Mouse (Mus musculus) ES-E14 (cell line): ENCODE data around the gene Slit1. TPM values are rescaled to one million over a fixed set of nuclear protein-coding genes. Genes with fewer than 3 reads are reported as not detected.

Experiments
- DNase-seq: peaks from one replicate; pipeline ENCODE4 v3.0.0-alpha.2; 2013; ENCODE audit warnings: low read depth, low spot score
- H3K27ac ChIP-seq: 2 replicates; pipeline ENCODE4 v1.5.1; 2012; ENCODE audit warnings: low read depth, mild to moderate bottlenecking, low read length, moderate library complexity, mixed read lengths; ENCODE audit not compliant: poor library complexity, insufficient read depth, severe bottlenecking
- H3K36me3 ChIP-seq: 2 replicates; pipeline ENCODE4 v1.6.1; 2012; ENCODE audit warnings: mild to moderate bottlenecking, low read length, moderate library complexity, mixed read lengths; ENCODE audit not compliant: control insufficient read depth, poor library complexity, insufficient read depth, severe bottlenecking
- H3K4me1 ChIP-seq, 2 experiments: fragments of 150-350 bp in 1 of 2; sonication (generic) in 1 of 2; 2 replicates each; pipeline ENCODE4 v1.6.1; 2012; ENCODE audit warnings: low read length in 2 of 2, mild to moderate bottlenecking in 1 of 2, mixed read lengths in 1 of 2; ENCODE audit not compliant: control insufficient read depth in 2 of 2, insufficient read depth in 2 of 2, poor library complexity in 1 of 2
- H3K4me3 ChIP-seq, 2 experiments: fragments of 150-350 bp in 1 of 2; sonication (generic) in 1 of 2; 2 replicates each; pipeline ENCODE4 v1.5.1; 2012; ENCODE audit warnings: low read length in 2 of 2, low read depth in 1 of 2, mild to moderate bottlenecking in 1 of 2, mixed read lengths in 1 of 2; ENCODE audit not compliant: insufficient read depth in 1 of 2, poor library complexity in 1 of 2, severe bottlenecking in 1 of 2
- H3K9ac ChIP-seq: 2 replicates; pipeline ENCODE4 v1.6.1; 2012; ENCODE audit warnings: low read depth, mild to moderate bottlenecking, low read length, mixed read lengths; ENCODE audit not compliant: poor library complexity, insufficient read depth, severe bottlenecking
- H3K9me3 ChIP-seq: fragments of 150-350 bp; sonication (generic); 2 replicates; pipeline ENCODE4 v1.6.1; 2012; ENCODE audit warnings: low read depth, mild to moderate bottlenecking, low read length; ENCODE audit not compliant: control insufficient read depth, insufficient read depth
- CHD2 ChIP-seq: IDR thresholded peaks from 2 replicates; pipeline ENCODE4 v1.6.1; 2014; ENCODE audit warnings: mild to moderate bottlenecking, low read depth, low read length, inconsistent platforms
- HCFC1 ChIP-seq: IDR thresholded peaks from 2 replicates; pipeline ENCODE4 v1.6.1; 2012; ENCODE audit warnings: low read length, inconsistent platforms, borderline replicate concordance; ENCODE audit not compliant: insufficient read depth
- MAFK ChIP-seq: IDR thresholded peaks from 2 replicates; pipeline ENCODE4 v1.6.1; 2014; ENCODE audit warnings: mild to moderate bottlenecking, low read depth, low read length, inconsistent platforms; ENCODE audit not compliant: insufficient read depth
- ZC3H11A ChIP-seq: IDR thresholded peaks from 2 replicates; pipeline ENCODE4 v1.6.1; 2012; ENCODE audit warnings: low read depth, mild to moderate bottlenecking, inconsistent platforms, low read length, borderline replicate concordance
- ZNF384 ChIP-seq: IDR thresholded peaks from 2 replicates; pipeline ENCODE4 v1.6.1; 2012; ENCODE audit warnings: low read depth, low read length, inconsistent platforms
- in situ Hi-C, 2 experiments: fragments of 600-800 bp; cut with MboI; formaldehyde crosslinking; loops; one replicate each; pipeline ENCODE4 v1.15.1; 2025; ENCODE audit warnings: low sequenced_read_pairs in 2 of 2, inconsistent platforms in 1 of 2; ENCODE audit not compliant: unreplicated experiment in 2 of 2
- total RNA-seq: library from RNA; depleted of rRNA; stranded (reverse); fragments of 300-350 nt; gene quantifications from 2 replicates; pipeline ENCODE4 v1.2.3, GENCODE M21; 2012

Gene Slit1
- total RNA-seq, 1 experiment = 1.4 TPM

GRCm38 (mm10) chr19:41714431-41714917 is 29.0 kb downstream of the Slit1 start:
- no peak for DNase-seq
- Histone ChIP-seq H3K9ac (no peak overlapping the region), H3K27ac (no peak overlapping the region), H3K36me3 (no peaks in the 10 kb centered on the region), H3K4me3 (no peak overlapping the region), H3K9me3 (no peaks in the 10 kb centered on the region), H3K4me1 (peaks cover 0 to 4% of the 10 kb centered on the region in 2 experiments; a peak in 1 of 4 replicates)
- in situ Hi-C loops = no loop called here
- no peak for TF ChIP-seq MAFK
- TF ChIP-seq CHD2 = no peak
- no peak for TF ChIP-seq HCFC1
- no peak for TF ChIP-seq ZC3H11A
- TF ChIP-seq ZNF384 = no peak

DNA sequence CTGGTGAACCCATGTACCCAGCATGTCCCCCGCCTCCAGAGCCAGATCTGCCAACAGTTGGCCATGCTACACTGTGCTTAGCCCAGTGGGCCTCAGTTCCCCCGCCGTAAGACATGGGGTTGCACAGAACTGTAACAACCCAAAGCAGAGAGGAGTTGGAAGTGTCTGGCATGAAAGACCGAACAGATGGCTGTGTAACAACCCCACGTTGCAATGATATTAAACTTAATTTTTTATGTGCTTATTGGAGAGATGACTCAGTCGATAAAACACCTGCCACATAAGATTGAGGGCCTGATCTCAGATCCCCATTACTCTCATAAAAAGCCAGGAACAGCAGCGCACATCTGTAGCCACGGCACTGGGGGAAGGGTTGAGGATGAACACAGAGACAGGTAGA is 30.6 kb downstream of the Slit1 start:
- in situ Hi-C loops = no loop called here
- Histone ChIP-seq H3K9ac (no peak overlapping the region), H3K27ac (no peak overlapping the region), H3K4me3 (no peak overlapping the region), H3K36me3 (no peaks in the 10 kb centered on the region), H3K9me3 (no peaks in the 10 kb centered on the region), H3K4me1 (peaks cover 0 to 4% of the 10 kb centered on the region in 2 experiments; a peak in 1 of 4 replicates)
- TF ChIP-seq HCFC1 (no peak), ZNF384 (no peak), CHD2 (no peak), MAFK (no peak), ZC3H11A (no peak)
- no peak for DNase-seq

DNA sequence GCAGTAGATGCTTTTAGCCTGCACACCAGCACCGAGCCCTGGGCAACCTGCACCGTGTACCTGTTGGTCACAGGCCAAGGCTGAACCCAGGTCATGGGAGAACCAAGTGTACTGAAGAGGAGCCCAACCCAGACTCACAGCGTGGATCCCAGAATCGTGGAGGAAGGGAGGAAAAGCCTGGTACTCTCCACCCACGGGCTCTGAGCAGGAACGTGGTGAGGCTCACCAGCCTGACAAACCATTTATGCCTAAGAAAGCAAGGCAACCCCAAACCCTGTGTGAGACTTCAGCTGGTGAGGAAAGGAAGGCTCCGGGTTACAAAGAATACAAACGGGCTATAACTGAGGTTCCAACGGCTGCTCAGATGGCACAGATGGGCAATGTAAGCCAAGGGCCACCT is 31.8 kb downstream of the Slit1 start:
- Histone ChIP-seq H3K4me3 (no peak overlapping the region), H3K36me3 (no peaks in the 10 kb centered on the region), H3K9ac (no peak overlapping the region), H3K27ac (no peak overlapping the region), H3K4me1 (peaks cover 0 to 4% of the 10 kb centered on the region in 2 experiments; a peak in 1 of 4 replicates), H3K9me3 (no peaks in the 10 kb centered on the region)
- TF ChIP-seq ZNF384 (no peak), MAFK (no peak), HCFC1 (no peak), CHD2 (no peak), ZC3H11A (no peak)
- in situ Hi-C loops = no loop called here
- no peak for DNase-seq

DNA sequence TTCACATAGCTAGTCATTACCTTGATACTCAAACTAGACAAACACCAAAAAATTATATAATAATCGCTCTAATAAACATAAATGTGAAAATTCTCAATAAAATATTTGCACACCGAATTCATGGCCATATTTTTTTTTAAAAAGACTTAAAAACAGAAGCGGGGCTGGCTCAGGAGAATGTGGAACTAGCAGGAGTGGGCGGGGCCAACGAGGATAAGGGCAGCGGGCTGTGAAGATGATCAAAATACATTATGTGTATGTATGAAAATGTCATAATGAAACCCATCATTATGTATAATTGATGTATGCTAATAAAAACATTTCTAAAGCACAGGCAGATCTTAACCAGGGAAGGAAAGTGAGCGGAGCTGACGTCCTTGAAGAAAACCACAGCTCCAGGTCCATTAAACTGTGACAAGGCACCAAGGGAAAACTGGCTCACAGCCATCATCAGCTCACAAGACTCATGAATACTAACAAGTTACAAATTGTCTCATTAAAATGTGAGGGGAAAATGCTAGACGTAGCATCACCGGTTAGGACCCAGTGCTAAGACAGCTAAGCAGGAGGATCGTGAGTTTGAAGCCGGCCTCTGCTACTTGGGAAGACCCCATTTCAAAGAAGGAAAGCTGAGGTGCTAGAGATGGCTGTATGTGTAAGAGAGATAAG is 33.8 kb downstream of the Slit1 start:
- DNase-seq = no peak
- Histone ChIP-seq H3K4me3 (no peak overlapping the region), H3K9ac (no peak overlapping the region), H3K9me3 (no peaks in the 10 kb centered on the region), H3K27ac (no peak overlapping the region), H3K4me1 (no peaks in the 10 kb centered on the region), H3K36me3 (no peaks in the 10 kb centered on the region)
- in situ Hi-C loops = no loop called here
- no peak for TF ChIP-seq ZNF384
- TF ChIP-seq ZC3H11A = no peak
- TF ChIP-seq HCFC1 = no peak
- no peak for TF ChIP-seq CHD2
- no peak for TF ChIP-seq MAFK
